Mouse (Mus musculus) retina, adult 2 months (tissue): Measurements from ENCODE around the gene Copg2.
"Not testable (repeated sequence)": the region's sequence is repeated elsewhere in the genome, so short reads cannot be mapped to it uniquely, and the experiment has no call there.

ENCODE experiments used
- DNase-seq: peaks from one replicate; pipeline ENCODE4 v3.0.0-alpha.2; 2012; ENCODE audit warnings: low read depth, low spot score

Gene Copg2

GRCm38 (mm10) chr6:30832241-30832640, 64.4 kb downstream of the Copg2 start:
- DNase-seq, result no peak

- no peak for DNase-seq
Observed at GRCm38 (mm10) chr6:30813626-30814025, 83.0 kb downstream of the Copg2 start.

GRCm38 (mm10) chr6:30805053-30805752, 91.4 kb downstream of the Copg2 start:
- no peak for DNase-seq

GRCm38 (mm10) chr6:30804389-30805052, 92.1 kb downstream of the Copg2 start:
- not testable (repeated sequence) for DNase-seq

DNA sequence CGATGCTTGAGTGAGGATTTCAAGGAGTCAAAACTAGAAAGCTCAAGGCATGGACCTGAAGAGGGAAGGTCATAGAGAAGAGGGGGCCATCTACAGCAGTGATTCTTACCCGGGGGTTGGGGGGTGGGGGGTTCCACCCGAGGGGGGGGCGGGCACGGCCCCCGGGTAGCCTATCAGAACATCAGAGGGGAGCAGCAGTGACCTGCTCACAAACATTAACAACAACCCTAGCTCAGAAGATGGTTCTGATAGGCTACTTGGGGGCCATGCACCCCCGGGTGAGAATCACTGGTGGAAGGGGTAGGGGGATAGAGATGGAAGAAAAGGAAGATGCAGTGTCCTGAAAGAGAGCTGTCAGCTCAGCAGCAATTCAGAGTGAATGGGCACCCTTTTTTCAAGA, 93.7 kb downstream of the Copg2 start:
- DNase-seq, result not testable (repeated sequence)

- DNase-seq, result no peak
Observed at GRCm38 (mm10) chr6:30751209-30751608, 145.4 kb downstream of the Copg2 start.

DNA sequence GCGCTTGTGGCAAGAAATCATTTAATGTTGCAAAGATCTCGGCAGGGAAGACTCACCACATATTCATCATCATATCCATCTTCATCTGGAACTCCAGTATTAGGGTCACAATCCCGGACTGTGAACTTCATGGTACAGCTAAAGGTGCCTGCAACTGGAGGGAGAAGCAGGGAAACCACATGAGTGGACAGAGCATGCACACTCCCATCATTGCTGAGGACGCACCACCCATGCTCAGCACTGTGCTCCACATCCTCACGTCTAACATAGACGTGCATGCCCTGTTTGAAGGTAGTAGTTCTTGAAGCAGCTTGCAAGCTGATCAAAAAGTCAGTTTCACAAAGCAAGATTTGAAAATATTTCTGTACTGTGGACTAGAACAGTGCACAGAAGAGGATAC, 146.1 kb downstream of the Copg2 start:
- DNase-seq, result no peak

GRCm38 (mm10) chr6:30749892-30750291, 146.7 kb downstream of the Copg2 start:
- DNase-seq, result no peak

DNA sequence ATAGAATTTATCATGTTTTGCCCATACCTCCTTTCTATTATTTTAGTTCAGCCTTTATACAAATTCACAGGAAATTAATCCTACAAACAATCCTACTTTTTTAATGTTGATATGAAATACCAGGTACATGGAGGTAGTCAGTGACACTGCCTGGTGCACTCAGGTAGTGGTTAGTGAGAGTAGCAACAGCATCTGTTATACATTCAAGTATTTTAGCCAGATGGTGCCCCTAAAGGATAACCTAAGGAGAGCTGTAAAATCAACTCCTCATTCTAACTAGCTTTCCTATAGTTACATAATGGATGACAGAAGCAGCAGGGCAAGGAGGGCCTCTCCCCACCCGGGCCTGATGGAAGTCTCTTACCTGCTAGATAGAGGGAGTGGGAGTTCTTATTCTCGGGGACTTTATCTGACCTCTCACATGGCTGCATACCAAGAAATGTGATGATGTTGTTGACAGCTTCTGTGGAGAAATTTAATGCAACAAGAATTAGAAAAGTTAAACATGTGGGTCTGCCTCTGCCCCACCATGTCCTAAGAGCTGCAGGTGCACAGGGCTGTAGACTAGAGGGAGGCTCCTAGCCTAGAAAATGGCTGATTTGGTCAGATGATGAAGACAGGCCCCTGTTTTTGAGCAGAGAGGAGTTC, 147.4 kb downstream of the Copg2 start:
- DNase-seq, result no peak

GRCm38 (mm10) chr6:30748358-30748910, 148.2 kb downstream of the Copg2 start:
- DNase-seq, result no peak

DNA sequence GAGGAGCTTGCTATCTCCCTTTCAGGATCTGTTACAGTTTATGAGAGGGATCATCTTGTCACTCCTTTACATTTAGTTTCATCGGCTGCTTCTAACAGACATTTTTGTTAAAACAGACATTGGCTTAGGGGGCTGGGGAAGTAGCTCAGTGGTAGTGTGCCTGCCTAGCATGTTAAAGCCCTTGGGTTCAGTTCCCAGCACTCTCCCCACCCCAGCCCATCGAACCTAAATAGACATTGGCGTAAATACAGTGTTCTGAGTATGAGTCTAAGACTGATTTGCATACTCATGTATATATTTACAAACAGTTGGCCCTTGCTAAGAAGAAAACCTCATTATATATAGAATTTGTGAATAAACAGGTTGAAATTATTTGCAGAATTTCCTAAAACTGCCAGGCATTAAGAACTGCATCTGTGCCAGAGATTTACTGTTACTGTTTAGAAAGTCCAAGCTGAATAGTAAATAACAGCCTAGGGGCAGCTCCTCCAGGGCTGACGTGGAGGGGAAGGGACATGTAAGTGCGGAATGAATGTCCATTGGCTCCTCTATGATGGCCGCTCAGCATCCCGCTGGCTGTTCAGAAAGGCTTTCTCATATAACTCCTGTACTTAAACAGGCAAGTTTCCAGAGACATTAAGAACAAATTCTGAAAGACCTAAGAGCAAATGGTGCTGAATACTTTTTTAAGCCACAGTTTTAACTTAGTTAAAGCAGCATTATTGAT, 148.8 kb downstream of the Copg2 start:
- no peak for DNase-seq

DNA sequence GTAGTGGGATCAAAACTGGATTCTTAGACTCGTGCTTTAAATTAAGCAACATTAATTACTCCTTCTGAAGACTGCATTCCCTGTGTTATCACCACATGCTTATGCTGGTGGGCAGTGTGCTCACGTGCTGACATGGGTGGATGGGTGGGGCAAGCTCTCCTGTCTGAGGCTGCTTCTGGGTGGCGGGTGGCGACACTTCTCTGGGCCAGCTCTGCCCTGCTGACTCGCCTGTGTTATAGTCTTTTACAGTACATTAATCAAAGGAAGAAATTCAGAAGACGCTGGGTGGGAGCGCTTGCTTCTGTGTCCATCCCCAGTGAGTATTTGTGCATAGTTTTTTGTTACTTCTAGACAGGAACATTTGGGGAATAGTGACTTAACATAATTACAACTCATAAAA, 151.0 kb downstream of the Copg2 start:
- no peak for DNase-seq

GRCm38 (mm10) chr6:30744846-30745245, 151.7 kb downstream of the Copg2 start:
- DNase-seq, result no peak

GRCm38 (mm10) chr6:30739177-30739747, 157.3 kb downstream of the Copg2 start:
- no peak for DNase-seq

GRCm38 (mm10) chr6:30738464-30739006, 158.1 kb downstream of the Copg2 start:
- no peak for DNase-seq

- DNase-seq, result no peak
Observed at GRCm38 (mm10) chr6:30737548-30738463, 158.8 kb downstream of the Copg2 start.

- no peak for DNase-seq
Observed at GRCm38 (mm10) chr6:30736864-30737547, 159.6 kb downstream of the Copg2 start.

GRCm38 (mm10) chr6:30736372-30736762, 160.2 kb downstream of the Copg2 start:
- no peak for DNase-seq

- DNase-seq, result no peak
Observed at GRCm38 (mm10) chr6:30735728-30736371, 160.7 kb downstream of the Copg2 start.
